ENCODE assay signal across 14 mouse cellular contexts in the genomic region with DNA sequence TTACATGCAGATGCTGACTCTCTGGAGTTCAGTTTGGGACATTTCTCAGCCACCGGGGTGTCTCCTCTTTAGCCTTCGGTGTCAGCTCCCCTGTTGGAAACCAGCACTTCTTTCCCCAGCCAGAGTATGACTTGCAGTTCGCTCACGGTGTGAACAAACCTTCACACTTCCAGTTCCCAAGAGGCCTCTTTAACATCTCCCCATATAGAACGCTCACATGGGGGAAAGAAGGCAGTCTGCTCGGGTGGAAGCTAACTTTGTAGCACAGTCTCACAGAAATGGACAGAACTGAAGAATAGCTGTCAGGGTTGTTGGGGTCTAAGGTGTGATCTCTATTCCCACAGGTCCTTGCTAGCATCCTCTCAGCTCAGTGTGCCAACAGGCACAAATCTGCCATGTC.
"Had no signal": no experiment of that assay in that cellular context is flagged by ENCODE, and none has a peak within 500 bp of the region (broad histone marks: within the 10 kb centered on the region; RNA-seq: fewer than 3 reads in every experiment).

No protein-coding gene starts in this region.

- H3K27ac ChIP-seq: left cerebral cortex, adult 2 months; liver, embryonic 13.5 days had no signal

- H3K4me1 ChIP-seq: liver, embryonic 13.5 days had no signal

- H3K4me3 ChIP-seq: left cerebral cortex, adult 2 months; liver, embryonic 13.5 days had no signal

- DNase-seq: kidney, adult 9 months; kidney, postnatal 36 days; layer of hippocampus, postnatal 36 days; liver, embryonic 13.5 days; lung, adult 2 months; lung, postnatal 14 days; lung, postnatal 4 days; midbrain, embryonic 14.5 days; right cerebral cortex, postnatal 25 days; spleen, adult 18-20 months; thymus, adult 2 months; thymus, postnatal 14 days; thymus, postnatal 4 days had no signal
